Mouse (Mus musculus): ENCODE measurements at regions not wholly inside any gene's neighbourhood (a gene's known extent, or its start where the extent isn't known, plus 50 kb on each side); places are given as distances from the start of the nearest gene placed in this dataset.

GRCm38 (mm10) chr8:80422190-80422589 is 71.4 kb upstream of the Gypa start:
- no peak for DNase-seq (ENCODE audit: low spot score in 2 of 2)

DNA sequence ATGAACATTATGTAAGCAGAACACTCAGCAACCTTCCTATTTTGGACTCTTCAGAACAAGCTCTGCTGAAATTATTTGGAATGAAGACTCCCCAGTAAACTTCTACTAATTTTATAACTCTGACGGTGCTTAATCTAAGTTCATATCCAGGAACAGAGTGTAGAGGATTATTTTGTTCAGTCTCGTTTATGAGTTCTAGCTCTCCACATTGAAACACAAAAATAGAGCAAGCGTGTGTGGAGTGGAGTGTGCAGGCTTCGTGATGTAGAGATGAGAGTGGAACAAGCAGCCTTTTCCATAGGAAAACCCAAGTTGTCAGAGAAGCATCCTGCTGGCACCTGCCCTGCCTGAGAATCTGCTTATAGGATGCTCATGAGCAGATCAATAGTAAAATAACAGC is 77.5 kb upstream of the Gypa start:
- no peak for DNase-seq (ENCODE audit: low spot score in 2 of 2)

DNA sequence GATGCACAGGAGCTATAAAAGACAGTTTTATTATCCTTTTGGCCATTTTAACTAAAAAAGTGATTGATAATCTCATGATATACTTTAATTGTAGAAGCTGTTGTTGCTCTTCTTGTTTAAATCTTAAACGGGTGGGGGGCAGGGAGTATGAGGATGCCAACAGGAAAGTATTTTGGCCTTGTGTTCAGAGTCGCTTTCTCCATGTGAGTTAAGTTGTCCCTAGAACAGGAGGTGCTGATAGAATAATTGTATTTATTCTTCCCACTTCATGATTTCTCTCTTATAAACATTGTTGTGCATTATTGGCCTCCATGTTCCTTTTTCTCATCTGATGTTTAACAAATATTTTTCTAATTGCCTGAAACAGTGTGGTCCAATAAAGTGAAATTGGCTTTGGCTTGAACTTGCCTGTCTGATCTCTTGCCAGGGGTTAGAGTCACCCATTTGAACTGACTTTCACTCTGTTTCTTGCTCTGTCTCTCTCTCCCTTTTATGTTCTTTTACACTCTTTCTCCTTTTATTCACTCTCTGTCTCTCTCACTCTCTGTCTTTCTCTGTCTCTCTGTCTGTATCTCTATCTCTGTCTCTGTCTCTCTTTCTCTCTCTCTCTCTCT is 93.9 kb upstream of the Gypa start:
- DNase-seq (ENCODE audit: low spot score in 2 of 2): no peak

DNA sequence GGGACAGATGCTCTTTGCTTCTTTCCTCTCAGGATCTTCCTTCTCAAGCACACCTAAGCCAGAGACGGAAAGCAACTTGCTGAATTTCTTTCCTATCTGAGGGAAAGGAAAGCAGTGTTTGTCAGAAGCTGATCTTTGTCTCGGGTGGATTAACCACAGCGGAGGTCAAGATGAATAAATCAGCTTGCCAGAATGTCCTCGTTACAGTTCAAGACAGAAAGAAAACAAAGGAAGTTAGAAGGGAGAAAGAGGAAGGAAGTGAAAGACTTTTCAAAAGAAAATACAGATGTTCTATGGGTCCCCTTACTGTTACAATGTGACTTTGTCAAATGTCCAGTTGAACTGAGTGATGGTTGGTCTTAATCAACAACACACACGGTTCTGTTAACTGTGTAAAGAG is 98.6 kb upstream of the Gypa start:
- no peak for DNase-seq (ENCODE audit: low spot score in 2 of 2)

DNA sequence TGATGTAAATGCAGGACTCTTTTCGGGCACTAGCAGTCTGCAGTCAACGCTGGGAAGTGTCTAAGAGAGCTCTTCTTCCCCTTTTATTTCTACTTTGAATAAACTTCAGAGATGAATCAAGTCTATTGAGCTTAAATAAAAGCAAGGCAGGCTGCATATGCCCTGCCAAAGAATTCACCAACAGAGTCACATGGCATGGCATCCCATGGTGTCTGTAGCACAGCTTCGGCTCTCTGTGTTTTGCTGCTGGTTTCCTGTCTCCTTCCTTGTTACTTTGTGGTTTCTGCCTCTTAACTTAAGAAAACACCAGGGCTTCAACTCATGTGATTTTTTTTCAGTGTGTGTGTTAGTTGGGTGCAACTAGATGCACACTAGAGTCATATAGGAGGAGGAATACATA is 100.5 kb upstream of the Gypa start:
- DNase-seq (ENCODE audit: low spot score in 2 of 2): peak in 1 of 2 experiments; percentile 3

DNA sequence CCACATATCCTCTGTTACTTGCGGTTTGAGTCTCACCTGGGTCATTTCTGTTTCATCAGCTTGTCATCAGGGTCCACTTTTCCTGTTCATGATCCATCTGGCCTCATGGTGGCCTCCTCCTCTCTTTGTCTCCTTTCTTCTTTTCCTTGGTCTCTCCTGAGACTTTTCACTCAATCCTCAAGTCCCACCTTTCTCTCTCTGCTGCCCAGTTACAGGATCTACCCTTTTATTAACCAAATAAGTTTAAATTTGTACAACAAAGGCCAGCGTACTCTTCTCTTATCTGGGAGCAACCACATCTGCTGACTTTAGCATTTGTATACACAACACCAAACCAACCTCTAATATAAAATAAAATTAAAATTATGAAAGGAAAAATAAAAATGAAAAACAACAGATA is 124.4 kb upstream of the Gypa start:
- no peak for DNase-seq (ENCODE audit: low spot score in 2 of 2)

- DNase-seq (ENCODE audit: low spot score in 2 of 2): peak; percentile 58 to 61
Observed at GRCm38 (mm10) chr8:80364059-80364458, 129.5 kb upstream of the Gypa start.

DNA sequence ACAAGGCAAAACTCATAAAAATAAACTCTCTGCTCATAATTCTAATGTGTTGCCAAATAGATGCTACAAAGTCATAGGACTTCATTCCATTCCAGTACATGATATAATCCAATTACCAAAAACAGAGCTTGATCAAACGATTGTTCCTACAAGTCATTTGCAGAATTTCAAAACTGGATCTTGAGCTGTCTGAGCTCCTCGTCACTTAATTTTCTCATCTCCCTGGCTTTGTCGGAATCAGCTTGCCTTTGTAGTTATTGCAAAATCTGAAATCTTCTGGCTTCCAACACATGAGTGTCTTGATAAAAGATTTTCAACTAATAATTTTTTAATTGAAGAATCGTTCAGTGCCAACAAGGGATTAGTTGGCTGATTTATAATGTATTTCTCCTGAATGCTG is 150.3 kb upstream of the Gypa start:
- DNase-seq (ENCODE audit: low spot score in 2 of 2): no peak

DNA sequence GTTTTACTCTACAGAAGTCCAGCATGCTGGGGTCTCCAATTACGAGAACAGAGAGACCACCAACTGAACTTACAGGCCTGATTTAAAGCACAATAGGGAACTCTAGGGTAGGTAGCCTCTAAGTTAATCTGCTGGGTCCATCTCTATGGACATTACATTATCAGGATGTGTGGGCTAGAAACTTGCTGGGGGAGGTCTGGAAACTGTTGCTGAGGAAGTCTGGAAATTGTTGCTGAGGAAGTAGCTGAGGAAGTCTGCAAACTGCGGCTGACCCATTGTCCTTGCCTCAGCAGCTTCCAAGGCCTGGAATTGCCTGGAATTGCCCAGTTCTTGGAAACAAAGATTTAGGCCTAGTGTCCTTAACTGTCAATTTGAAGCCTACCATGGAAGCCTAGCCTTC is 155.7 kb upstream of the Gypa start:
- no peak for DNase-seq (ENCODE audit: low spot score in 2 of 2)

DNA sequence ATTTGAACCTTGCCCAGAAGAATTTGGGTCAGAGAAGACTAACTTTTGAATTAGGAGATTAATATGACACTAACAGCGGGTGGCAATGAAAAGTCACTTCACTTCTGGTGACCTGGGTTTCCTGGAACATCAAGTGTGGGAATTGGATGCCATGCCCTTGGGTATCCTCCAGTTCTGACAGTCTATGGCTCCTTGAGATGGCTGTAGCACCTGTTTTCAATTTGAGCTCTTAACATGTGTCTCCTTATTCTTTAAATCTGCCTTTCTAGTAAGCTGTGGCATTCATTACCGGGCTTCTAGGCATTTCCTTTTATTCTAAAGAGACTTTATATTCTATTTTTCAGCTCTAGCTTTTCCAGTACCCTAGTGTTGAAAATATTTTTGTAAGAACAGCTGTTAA is 164.9 kb upstream of the Gypa start:
- DNase-seq (ENCODE audit: low spot score in 2 of 2): no peak

DNA sequence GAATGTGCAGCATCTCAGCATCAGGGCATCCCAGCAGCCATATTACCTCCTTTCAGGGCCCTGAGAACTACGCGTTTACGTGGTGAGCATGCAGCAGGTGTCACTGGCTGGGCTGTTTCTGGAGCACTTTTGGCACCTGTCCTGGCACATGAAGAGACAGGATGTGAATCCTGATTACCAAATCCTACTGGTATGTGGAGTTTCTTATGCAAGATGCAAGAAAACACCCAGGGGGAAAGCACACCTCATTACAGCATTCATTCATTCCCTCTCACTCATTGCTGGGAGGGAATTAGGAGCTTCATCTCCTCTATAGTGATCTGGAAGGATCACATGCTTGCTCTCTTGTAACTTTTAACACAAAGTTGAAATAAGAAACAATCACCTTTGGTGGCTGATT is 167.7 kb upstream of the Gypa start:
- no peak for DNase-seq (ENCODE audit: low spot score in 2 of 2)

DNA sequence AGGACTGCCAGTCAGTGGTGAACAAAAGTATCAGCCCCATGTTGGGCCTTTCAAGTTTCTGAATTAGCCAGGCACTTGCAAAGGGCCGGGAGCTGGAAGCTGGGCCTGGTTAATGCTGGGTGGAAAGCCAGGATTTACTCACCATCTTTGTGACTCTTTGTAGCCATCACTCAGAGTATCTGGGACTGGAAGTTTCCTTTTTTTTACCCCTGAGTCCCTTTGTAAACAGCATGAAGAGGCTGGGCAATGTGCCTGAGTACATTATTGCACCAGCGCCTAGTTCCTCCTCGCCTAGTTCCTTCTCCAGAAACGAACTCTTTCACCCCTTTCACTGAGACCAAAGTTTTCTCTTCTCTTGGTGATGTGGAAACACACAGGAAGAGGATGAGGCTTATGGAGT is 168.4 kb upstream of the Gypa start:
- DNase-seq (ENCODE audit: low spot score in 2 of 2): peak in 1 of 2 experiments; percentile 19

DNA sequence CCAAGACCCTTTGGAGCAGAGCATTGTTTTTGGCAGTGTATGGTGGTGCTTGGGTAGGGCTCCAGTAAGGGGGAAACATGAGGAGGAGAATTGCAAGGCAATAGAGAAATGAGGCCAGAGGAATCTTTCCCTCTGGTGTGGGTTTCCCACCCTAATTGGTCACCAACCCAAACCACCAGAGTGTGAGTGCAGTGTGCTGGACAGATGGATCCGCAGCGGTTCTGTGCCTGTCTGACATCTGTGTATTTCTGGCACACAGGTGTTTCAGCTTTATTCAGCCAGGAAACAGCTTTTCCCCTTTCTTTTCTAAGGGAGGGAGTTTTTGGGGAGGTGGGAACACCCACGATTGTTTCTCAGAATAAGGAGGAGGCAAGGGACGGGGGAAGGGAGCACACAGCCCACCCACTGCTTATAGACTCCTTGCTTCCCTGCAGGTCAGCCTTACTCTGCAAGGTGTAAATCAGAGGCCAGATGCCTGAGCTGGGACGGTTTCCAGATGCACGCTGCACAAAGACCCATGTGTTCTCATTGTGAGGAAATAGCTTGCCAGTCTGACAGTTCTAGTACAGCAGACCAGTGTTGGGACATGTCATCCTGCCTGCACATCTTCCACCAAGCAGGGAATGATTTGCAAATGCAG is 175.2 kb upstream of the Gypa start:
- no peak for DNase-seq (ENCODE audit: low spot score in 2 of 2)

GRCm38 (mm10) chr8:80315371-80315770 is 178.2 kb upstream of the Gypa start:
- no peak for DNase-seq (ENCODE audit: low spot score in 2 of 2)

DNA sequence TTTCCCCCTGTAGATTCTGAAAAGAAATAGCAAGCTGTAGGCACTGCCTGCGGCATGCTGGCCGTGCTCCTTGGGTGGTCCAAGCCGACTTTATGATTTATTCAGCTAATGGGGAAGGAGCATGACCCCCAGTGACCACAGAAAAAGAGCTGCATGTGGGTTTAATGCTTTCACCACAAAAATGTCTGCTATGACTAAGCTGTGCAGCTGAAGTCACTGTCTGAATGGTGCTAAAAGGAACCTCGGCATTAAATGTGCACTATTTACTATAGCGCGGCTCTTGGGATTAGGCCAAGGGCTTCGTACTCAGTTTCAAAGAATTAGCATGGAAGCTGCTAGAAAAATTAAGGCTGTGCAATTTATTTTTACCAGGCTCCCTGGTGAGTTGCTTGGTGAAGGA is 178.8 kb upstream of the Gypa start:
- DNase-seq (ENCODE audit: low spot score in 2 of 2): no peak

DNA sequence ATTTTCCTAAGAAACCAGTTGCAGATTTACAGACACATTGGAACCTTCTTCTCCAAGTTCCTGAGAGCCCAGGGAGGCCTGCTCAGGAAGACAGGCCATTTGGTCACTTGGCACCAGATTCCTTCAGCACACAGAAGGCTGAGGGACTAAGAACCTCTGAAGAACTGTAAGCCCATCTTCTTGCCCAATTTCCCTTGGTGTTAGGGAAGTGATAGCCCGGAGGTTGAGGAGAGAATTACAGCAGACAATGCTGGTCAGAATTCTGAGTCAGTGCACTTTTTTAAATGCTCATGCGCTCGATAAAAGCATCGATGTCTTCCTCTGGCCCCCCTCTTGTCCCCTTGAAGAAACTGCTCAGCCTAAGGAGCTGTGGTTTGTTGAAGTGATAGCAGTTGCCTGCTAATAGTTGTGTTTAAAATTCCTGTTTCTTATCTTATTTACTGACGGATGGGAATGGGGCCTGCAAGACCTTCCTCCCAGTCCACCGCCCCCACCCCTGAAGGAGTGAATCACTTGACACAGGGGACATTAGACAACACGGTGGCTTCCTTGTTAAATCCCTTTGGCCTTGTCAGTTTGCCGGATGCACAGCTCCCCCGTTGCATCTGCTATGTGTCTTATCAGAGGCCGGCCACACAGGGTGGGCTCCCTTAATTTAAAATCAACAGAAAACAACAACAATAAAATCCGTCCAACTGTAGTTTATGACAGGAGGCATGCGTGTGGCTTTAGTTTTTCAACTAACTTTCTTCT is 179.5 kb upstream of the Gypa start:
- DNase-seq (ENCODE audit: low spot score in 2 of 2): no peak

DNA sequence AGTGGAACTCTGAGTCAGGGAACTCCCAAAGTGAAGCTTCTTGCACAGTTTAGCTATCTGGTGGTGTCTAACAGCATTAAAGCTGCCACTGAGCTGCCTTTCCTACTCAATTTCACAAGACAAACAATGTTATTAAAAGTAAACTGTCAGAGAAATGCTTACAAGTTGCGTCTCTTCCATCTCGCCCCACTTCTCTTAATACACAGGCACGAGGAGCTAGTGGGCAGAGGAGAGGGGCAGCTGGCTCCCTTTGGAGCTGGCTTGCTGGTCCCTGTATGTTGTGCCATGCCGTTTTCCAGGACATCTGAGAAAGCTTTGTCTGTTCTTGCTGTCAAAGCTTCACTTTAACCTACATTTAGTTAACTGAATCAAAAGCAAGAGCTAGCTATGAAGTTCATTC is 185.8 kb upstream of the Gypa start:
- DNase-seq (ENCODE audit: low spot score in 2 of 2): no peak

DNA sequence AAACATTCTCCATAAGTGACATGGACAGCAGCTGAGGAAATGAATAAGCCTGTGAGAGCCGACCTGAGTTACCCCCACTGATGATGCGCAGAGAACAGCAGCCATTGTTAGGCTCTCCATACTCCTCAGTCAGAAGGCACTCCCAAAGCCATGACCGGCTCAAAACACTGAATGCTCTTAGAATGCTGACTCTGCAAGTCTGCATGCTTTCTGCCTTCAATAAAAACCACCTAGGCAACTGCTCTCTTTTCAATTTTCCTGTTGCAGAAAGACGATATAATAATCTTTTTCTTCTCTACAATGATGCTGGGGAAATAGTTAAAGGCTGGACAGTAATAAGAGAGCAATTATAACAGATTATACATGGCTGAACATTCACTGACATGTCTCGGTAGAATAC is 195.0 kb upstream of the Gypa start:
- no peak for DNase-seq (ENCODE audit: low spot score in 2 of 2)

DNA sequence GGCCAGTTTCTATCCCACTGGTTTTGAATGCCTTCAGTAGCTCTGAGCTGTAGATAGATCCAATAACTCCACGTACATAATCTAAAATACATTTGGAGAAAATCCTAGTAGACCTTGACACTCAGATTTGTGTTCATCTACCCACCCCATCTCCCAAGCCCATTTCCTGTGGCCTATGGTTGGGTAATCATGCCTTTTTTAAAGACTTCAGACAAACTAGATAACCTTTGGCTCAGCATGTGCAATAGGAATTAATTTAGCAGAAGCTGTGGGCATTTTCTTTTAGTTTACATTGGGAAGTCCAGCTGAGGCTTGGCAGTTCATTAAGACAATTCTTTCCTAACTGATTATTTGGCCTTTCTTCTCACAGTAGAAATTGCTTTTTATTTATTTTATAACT is 203.3 kb upstream of the Gypa start:
- no peak for DNase-seq (ENCODE audit: low spot score in 2 of 2)

DNA sequence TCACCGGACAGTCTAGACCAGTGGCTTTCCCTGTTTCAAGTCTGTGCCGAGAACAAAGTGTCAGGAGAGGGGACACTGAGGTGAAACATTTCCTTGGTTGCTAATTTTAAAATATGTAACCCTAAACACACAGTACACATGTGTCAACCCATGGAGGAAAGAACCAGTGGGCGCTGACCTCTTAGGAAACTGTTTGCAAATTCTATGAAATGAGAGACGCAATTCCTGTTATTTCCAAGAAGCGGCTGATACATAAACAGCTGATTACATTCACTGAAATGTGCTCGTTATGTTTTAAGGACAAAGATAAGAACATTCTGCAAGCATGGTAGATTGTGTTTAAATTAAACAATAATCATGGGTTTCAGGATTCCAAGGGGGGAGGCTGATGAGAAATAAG is 204.3 kb upstream of the Gypa start:
- DNase-seq (ENCODE audit: low spot score in 2 of 2): no peak

DNA sequence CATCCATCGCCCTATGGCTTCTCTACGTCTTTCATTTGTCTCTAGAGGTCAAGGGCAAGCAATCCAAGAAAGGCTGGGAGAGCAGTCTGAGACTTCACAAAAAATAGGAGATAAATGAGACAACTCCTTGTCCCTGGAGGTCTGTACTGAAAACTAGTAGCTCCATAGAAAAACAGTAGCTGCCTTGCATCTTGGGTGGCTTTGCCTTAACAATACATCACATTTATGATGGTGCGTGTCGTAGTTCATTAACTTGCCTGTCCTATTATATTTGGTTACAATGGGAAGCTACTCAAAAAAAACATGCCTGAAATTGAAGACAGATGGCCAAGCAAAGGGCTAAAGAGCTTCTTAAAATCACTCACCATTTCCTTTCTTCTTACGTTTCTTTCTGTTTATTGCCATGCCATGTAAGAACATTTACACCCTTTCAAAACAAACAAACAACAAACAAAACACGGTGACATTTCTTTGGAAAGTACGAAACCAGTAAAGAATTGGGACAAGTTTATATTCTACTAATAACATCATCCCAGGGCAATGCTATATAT is 211.2 kb upstream of the Hhip start:
- DNase-seq (ENCODE audit: low spot score in 2 of 2): no peak

DNA sequence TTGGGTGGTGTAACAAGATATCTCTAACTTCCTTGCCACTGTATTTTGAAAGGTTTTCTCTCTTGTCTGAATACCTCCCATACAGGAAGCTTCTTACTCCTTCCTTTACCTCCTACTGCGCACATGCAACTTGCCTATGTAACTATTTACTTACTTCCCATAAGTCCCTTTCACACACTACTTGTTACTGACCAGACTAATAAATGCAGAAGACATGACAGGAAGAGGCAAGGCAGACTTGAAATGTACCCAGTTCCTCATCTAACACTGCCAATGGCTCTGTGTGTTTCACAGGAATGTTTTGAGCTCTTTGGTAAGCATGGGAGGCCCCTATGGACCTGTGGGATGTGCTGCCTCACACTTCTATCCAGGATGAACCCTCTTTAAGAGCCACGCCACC is 207.1 kb upstream of the Hhip start:
- DNase-seq (ENCODE audit: low spot score in 2 of 2): no peak

DNA sequence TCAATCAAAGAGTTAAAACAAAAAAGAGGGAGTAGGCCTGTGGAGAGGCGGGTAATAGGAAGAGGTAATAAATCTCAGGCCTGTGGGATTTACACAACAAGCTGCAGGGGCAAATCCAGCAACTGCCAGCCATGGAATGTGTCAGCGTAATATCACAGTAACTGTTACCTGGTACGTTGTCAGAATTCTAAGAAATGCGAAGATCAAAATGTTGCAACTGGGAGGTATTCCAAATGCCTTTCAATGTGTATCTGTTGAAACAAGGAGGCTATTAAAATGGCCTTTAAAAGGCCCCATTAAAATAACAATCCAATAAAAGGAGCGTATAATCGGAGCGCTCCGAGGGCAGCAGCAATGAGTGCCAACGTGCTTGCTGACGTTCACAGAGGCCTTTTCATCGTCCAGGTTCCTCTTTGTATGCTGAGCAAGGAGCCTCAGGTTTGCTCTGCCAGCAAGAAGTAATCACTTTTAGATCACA is 205.7 kb upstream of the Hhip start:
- no peak for DNase-seq (ENCODE audit: low spot score in 2 of 2)
